Mouse (Mus musculus): Measurements from ENCODE around the gene 1600012H06Rik. TPM values are rescaled to one million over a fixed set of nuclear protein-coding genes. Genes with fewer than 3 reads are reported as not detected.
A peak's percentile ranks its signal among the peaks of the same experiment; 100 is the strongest.
"Not testable (repeated sequence)": the region's sequence is repeated elsewhere in the genome, so short reads cannot be mapped to it uniquely, and the experiment has no call there.

1600012H06Rik gene
- polyA plus RNA-seq, 1 experiment from 2014 or later: 26.2 TPM

- Histone ChIP-seq H3K9ac (ENCODE audit: low read depth, low read length) (peak overlapping the region; percentile 51), H3K27ac (ENCODE audit: low read length) (no peak overlapping the region), H3K4me2 (ENCODE audit: low read length) (peak overlapping the region; percentile 58), H3K4me1 (ENCODE audit: control insufficient read depth, insufficient read depth, low read length) (peaks cover 14% of the 10 kb centered on the region), H3K9me3 (replicated peaks; ENCODE audit: control insufficient read depth, low read length, poor library complexity, severe bottlenecking) (no peaks in the 10 kb centered on the region), H3K36me3 (ENCODE audit: control insufficient read depth, insufficient read depth, low read length) (no peaks in the 10 kb centered on the region), H3K4me3 (ENCODE audit: low read depth, low read length) (peak overlapping the region; percentile 27), H3K27me3 (ENCODE audit: control insufficient read depth, insufficient read depth, low read depth, low read length) (no peaks in the 10 kb centered on the region)
- 20% methylated on average over 3 of the region's 3 CpGs for WGBS
- ATAC-seq: no peak
Observed at GRCm38 (mm10) chr17:14959979-14960378, 17.0 kb downstream of the 1600012H06Rik start.

GRCm38 (mm10) chr17:14960520-14960919 is 17.5 kb downstream of the 1600012H06Rik start:
- Histone ChIP-seq H3K9me3 (replicated peaks; ENCODE audit: control insufficient read depth, low read length, poor library complexity, severe bottlenecking) (no peaks in the 10 kb centered on the region), H3K27ac (ENCODE audit: low read length) (no peak overlapping the region), H3K4me1 (ENCODE audit: control insufficient read depth, insufficient read depth, low read length) (peaks cover 14% of the 10 kb centered on the region), H3K36me3 (ENCODE audit: control insufficient read depth, insufficient read depth, low read length) (no peaks in the 10 kb centered on the region), H3K27me3 (ENCODE audit: control insufficient read depth, insufficient read depth, low read depth, low read length) (no peaks in the 10 kb centered on the region), H3K9ac (ENCODE audit: low read depth, low read length) (peak overlapping the region; percentile 75), H3K4me3 (ENCODE audit: low read depth, low read length) (peak overlapping the region; percentile 68), H3K4me2 (ENCODE audit: low read length) (peak overlapping the region; percentile 96)
- WGBS: 0% methylated on average over 19 of the region's 23 CpGs
- ATAC-seq: peak; percentile 13

- Histone ChIP-seq H3K4me1 (ENCODE audit: control insufficient read depth, insufficient read depth, low read length) (peaks cover 14% of the 10 kb centered on the region), H3K9ac (ENCODE audit: low read depth, low read length) (peak within 1 kb of the TSS; percentile 75), H3K4me3 (ENCODE audit: low read depth, low read length) (peak within 1 kb of the TSS; percentile 68), H3K4me2 (ENCODE audit: low read length) (peak within 1 kb of the TSS; percentile 96)
- H3K27me3 ChIP-seq (ENCODE audit: control insufficient read depth, insufficient read depth, low read depth, low read length); H3K9me3 ChIP-seq (replicated peaks; ENCODE audit: control insufficient read depth, low read length, poor library complexity, severe bottlenecking); H3K36me3 ChIP-seq (ENCODE audit: control insufficient read depth, insufficient read depth, low read length); H3K27ac ChIP-seq (ENCODE audit: low read length): not testable (repeated sequence)
- under 1% methylated on average over 46 of the region's 100 CpGs for WGBS
- peak; percentile 77 for ATAC-seq
Observed at GRCm38 (mm10) chr17:14960951-14961556, 18.1 kb downstream of the 1600012H06Rik start, which contains the start of gene Phf10. Phf10 (minus strand) TSS chr17:14961273.

GRCm38 (mm10) chr17:14961557-14962154 is 18.7 kb downstream of the 1600012H06Rik start:
- peaks cover 14% of the 10 kb centered on the region for H3K4me1 ChIP-seq (ENCODE audit: control insufficient read depth, insufficient read depth, low read length)

GRCm38 (mm10) chr17:14968373-14968913 is 25.5 kb downstream of the 1600012H06Rik start:
- H3K9me3 ChIP-seq (replicated peaks; ENCODE audit: control insufficient read depth, low read length, poor library complexity, severe bottlenecking); H3K4me2 ChIP-seq (ENCODE audit: low read length); H3K27me3 ChIP-seq (ENCODE audit: control insufficient read depth, insufficient read depth, low read depth, low read length); H3K4me1 ChIP-seq (ENCODE audit: control insufficient read depth, insufficient read depth, low read length); ATAC-seq; H3K27ac ChIP-seq (ENCODE audit: low read length); H3K36me3 ChIP-seq (ENCODE audit: control insufficient read depth, insufficient read depth, low read length); H3K9ac ChIP-seq (ENCODE audit: low read depth, low read length); H3K4me3 ChIP-seq (ENCODE audit: low read depth, low read length): not testable (repeated sequence)
- WGBS: no CpG with 5 or more reads among the region's 6 CpGs

More at GRCm38 (mm10) chr17:14961557-14962154, 18.7 kb downstream of the 1600012H06Rik start:
- H3K27me3 ChIP-seq (ENCODE audit: control insufficient read depth, insufficient read depth, low read depth, low read length); H3K36me3 ChIP-seq (ENCODE audit: control insufficient read depth, insufficient read depth, low read length); H3K9me3 ChIP-seq (replicated peaks; ENCODE audit: control insufficient read depth, low read length, poor library complexity, severe bottlenecking); H3K27ac ChIP-seq (ENCODE audit: low read length); H3K4me2 ChIP-seq (ENCODE audit: low read length); H3K9ac ChIP-seq (ENCODE audit: low read depth, low read length); H3K4me3 ChIP-seq (ENCODE audit: low read depth, low read length): not testable (repeated sequence)
- WGBS: no CpG with 5 or more reads among the region's 44 CpGs
- peak; percentile 92 for ATAC-seq

GRCm38 (mm10) chr17:14977718-14978361 is 34.9 kb downstream of the 1600012H06Rik start:
- not testable (repeated sequence) for H3K9me3 ChIP-seq (replicated peaks; ENCODE audit: control insufficient read depth, low read length, poor library complexity, severe bottlenecking); H3K4me3 ChIP-seq (ENCODE audit: low read depth, low read length); H3K27ac ChIP-seq (ENCODE audit: low read length); H3K9ac ChIP-seq (ENCODE audit: low read depth, low read length); H3K27me3 ChIP-seq (ENCODE audit: control insufficient read depth, insufficient read depth, low read depth, low read length); H3K4me2 ChIP-seq (ENCODE audit: low read length); H3K36me3 ChIP-seq (ENCODE audit: control insufficient read depth, insufficient read depth, low read length); H3K4me1 ChIP-seq (ENCODE audit: control insufficient read depth, insufficient read depth, low read length)
- 4% methylated on average over 4 of the region's 7 CpGs for WGBS
- ATAC-seq: peak; percentile 10; the same call in 1 of the 2 replicates

- not testable (repeated sequence) for H3K9ac ChIP-seq (ENCODE audit: low read depth, low read length); H3K9me3 ChIP-seq (replicated peaks; ENCODE audit: control insufficient read depth, low read length, poor library complexity, severe bottlenecking); H3K27me3 ChIP-seq (ENCODE audit: control insufficient read depth, insufficient read depth, low read depth, low read length); H3K27ac ChIP-seq (ENCODE audit: low read length); H3K4me2 ChIP-seq (ENCODE audit: low read length); H3K4me1 ChIP-seq (ENCODE audit: control insufficient read depth, insufficient read depth, low read length); H3K36me3 ChIP-seq (ENCODE audit: control insufficient read depth, insufficient read depth, low read length); H3K4me3 ChIP-seq (ENCODE audit: low read depth, low read length)
- ATAC-seq: peak; percentile 99
- no CpG with 5 or more reads among the region's 60 CpGs for WGBS
Observed at GRCm38 (mm10) chr17:14978362-14979038, 35.5 kb downstream of the 1600012H06Rik start, which contains the start of the genes 9030025P20Rik and Gm3417. 9030025P20Rik (plus strand) TSS chr17:14978468. Gm3417 (minus strand) TSS chr17:14978790.

GRCm38 (mm10) chr17:14990116-14990702 is 47.2 kb downstream of the 1600012H06Rik start:
- H3K4me1 ChIP-seq (ENCODE audit: control insufficient read depth, insufficient read depth, low read length); H3K27ac ChIP-seq (ENCODE audit: low read length); ATAC-seq; H3K27me3 ChIP-seq (ENCODE audit: control insufficient read depth, insufficient read depth, low read depth, low read length); H3K4me2 ChIP-seq (ENCODE audit: low read length); H3K36me3 ChIP-seq (ENCODE audit: control insufficient read depth, insufficient read depth, low read length); H3K9ac ChIP-seq (ENCODE audit: low read depth, low read length); H3K9me3 ChIP-seq (replicated peaks; ENCODE audit: control insufficient read depth, low read length, poor library complexity, severe bottlenecking); H3K4me3 ChIP-seq (ENCODE audit: low read depth, low read length): not testable (repeated sequence)
- no CpG with 5 or more reads among the region's 5 CpGs for WGBS

Data from midbrain, embryonic 16.5 days (tissue).